Mouse (Mus musculus) heart, postnatal 14 days (tissue): ENCODE results near the gene Slc37a1. TPM values are rescaled to one million over a fixed set of nuclear protein-coding genes. Genes with fewer than 3 reads are reported as not detected.
A peak's percentile ranks its signal among the peaks of the same experiment; 100 is the strongest.

Experiments
- DNase-seq, 2 experiments: peaks; one replicate each; pipeline ENCODE4 v3.0.0; 2021 to 2022
- intact Hi-C: fragments of 180-260 bp; cut with DNase I; formaldehyde crosslinking; loops from one replicate; pipeline ENCODE4 v1.15.1; 2025
- total RNA-seq, 2 experiments: library from RNA; stranded (reverse); gene quantifications; 2 replicates each; pipeline ENCODE4 v1.2.3; 2021

The Slc37a1 gene
- total RNA-seq, 2 experiments from 2014 or later: 11.7 to 12.3 TPM

DNA sequence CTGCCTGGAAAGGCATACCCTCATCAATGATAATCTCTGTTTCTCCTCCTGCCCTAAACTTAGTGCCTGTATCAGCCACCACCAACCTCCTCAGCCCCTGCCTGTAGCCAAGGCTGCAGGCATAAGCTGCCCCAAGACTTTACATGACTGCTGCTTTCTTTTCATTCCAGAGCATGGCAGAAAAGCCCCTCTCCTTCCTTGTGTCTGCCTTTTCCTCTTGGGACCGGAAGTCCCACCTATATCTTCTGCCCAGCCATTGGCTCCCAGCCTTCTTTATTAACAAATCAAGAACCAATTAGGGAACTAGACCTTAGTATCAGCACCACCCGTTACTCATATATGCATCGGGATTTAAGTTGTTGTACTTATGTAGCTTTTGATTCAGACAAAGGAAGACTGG, 624 bp downstream of the Slc37a1 start:
- intact Hi-C loops: no loop called here
- no peak for DNase-seq

DNA sequence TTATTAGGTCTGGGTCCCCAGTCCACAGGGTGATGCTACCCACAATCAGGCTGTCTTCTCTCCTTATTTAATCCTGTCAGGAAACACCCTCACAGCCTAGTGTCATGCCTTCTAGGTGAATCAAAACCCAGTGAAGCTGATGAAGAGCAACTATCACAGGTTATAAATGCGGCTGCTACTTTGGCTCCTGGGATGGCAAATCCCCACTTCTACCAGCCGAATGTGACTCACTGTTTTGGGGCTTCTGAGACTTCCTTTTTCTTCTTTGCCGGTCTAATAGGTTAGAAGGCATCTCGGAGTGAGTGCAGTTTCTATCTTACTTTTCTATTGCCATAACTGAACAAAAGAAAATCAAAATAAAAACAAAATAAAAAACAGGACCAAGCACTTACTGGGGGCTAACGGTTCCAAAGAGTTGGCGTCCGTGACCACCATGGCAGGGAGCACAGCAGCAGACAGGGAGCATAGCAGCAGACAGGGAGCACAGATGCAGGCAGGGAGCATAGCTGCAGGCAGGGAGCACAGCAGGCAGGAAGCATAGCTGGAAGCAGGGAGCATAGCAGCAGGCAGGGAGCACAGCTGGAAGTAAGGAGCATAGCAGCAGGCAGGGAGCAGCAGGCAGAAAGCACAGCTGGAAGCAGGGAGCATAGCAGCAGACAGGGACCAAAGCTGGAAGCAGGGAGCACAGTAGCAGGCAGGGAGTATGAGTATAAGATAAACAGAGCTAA, 2.6 kb downstream of the Slc37a1 start:
- no peak for DNase-seq
- intact Hi-C loops: no loop called here

DNA sequence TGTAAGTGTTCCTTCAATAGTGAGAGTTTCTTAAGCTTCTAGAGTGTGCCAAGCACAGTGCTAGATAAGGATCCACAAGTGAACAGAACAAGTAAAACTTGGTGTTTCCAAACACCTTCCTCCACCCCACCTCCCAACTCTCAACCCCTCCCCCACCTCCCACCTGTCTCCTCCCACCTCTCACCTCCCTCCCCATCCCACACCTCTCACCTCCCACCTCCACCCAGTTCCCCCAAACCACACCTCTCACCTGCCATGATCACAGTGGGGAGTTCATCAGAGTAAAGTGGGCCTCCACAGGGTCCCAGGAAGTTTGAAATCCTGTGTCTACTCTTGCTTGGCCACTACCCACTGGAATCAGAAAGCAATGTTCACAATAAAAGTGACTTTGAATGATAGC, 3.7 kb downstream of the Slc37a1 start:
- intact Hi-C loops: no loop called here

DNA sequence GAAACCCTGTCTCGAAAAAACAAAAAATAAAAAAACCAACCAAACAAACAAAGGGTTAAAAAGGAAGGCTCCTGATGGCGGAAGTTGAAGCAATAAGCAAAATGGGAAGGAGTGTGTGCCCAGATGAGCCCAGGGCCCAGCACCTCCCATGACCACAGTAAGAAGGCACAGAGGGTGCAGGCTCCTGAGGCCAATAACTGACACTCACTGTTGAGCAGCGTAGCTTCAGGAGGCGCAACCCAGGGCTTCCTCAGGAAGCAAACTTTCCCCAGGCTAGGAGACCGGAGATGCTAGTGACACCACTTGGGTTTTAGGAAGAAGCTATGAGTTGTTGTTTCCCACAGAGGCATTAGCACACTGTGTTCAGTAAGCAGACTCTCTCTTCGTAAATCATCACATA, 4.3 kb downstream of the Slc37a1 start:
- DNase-seq: no peak
- intact Hi-C loops: no loop called here

More for the DNA sequence above, 3.7 kb downstream of the Slc37a1 start:
- no peak for DNase-seq

DNA sequence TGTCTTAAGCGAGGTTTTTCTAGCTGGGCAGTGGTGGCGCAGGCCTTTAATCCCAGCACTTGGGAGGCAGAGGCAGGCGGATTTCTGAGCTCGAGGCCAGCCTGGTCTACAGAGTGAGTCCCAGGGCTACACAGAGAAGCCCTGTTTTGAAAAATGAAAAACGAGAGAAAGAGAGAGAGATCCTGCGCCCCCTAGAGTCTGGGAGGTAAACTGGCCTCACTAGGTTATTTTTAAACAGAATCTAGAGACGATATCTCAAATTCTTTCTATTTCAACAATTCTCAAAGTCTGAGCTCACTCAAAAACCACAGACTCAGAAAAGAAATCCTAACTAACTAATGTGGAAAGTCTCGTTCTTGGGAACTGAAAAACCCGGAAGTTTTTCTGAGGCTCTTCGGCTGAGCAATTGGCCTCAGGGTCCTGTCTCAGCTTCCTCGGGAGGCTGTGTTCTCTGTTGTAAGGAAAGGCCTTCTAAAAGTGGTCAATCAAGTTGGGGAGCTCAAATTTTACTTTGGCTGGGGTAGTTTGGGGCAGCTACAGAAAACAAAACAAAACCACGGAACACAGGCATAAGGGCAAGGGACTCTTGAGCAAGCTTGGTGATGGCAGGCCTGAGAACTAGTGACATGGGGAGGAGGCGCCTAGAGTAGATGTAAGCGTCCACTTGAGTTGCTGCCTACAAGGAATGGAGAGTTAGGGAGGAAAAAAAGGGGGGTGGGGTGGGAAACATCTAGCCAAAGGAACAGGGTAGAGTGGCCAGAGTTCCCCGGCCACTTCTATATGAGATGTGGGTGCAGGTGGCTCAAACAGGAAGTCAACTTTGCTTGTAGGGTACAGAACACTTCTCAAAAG, 8.0 kb downstream of the Slc37a1 start:
- DNase-seq: peak in 1 of 2 experiments; percentile 44
- intact Hi-C loops: no loop called here

DNA sequence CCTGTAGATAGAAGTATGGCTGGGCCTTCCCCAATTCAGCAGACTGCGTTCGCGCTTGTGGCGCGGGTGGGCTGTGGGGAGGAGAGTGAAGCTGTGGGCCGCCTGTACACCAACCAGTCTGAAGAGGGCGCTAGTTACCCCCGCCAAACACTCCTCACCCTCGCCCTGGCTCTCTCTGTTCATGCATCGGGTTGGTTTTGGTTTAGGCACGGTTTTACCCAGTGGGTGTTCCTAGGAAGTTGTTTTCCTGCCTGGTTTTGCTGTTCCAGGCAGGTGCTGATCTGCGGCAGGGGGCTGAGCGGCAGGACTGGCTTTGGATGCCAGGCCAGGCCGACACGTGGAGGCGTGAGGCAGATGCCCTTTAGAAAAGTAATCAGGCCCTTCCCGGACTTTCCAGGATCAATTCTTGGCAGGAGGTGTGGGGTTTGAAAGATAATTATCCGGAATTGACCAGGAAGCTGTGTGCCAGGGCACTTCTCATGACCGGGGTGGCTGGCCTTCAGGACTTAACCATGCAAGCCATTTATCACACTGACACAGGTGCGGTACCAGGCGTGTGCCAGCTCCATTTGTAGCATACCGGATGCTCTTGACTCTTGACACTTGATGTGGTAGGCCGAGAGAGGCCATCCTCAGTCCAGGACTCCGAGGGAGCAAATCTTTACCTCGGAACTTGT, 8.8 kb downstream of the Slc37a1 start:
- intact Hi-C loops: no loop called here
- peak in 1 of 2 experiments; percentile 55 for DNase-seq

DNA sequence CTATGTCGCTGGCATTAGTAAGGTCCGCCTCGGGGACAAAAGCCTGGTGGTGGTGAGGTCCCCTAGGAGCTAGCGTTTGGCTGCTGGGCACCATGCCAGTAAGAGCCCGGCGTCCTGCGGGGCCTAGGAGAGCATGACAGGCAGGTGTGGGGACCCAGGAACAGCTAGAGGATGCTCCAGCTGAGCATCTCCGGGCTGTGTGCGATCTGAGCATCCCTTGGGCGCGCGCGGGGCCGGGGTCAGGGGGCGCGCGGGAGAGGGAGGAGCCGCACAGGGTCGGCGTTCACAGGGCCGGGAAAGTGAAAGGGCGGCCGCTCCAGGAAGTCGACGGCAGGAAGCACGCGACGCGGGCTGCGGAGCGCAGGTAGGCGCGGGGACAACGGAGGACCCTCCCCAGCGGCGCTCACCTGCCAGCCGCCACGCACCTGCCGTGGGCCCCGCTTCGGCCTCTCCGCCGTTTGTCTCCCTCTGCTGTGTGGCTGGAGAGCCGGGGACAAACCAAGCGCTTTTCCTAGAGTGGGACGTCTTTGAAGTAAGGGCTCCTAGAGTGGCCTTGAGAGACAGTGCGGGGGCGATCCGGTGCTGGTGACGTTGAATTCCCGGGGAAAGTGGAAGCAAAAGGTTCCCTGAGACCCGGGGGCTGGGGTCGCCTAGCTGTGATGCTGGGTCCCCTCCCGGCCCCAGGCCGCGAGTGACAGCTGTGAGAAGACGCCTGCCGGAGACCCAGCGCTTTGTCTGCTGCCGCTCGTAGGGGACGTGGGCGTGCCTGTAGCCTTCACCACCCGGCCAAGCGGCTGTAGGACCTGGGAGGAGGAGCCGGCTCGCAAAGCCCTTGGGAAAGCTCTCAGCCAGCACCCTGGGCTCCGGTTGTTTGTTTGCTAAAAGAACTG, 9.5 kb downstream of the Slc37a1 start:
- peak; percentile 83 to 86 for DNase-seq
- intact Hi-C loops: loop anchor here (2.0 kb wide), 1 partner anchor 13 kb away; no protein-coding TSS in a partner anchor

DNA sequence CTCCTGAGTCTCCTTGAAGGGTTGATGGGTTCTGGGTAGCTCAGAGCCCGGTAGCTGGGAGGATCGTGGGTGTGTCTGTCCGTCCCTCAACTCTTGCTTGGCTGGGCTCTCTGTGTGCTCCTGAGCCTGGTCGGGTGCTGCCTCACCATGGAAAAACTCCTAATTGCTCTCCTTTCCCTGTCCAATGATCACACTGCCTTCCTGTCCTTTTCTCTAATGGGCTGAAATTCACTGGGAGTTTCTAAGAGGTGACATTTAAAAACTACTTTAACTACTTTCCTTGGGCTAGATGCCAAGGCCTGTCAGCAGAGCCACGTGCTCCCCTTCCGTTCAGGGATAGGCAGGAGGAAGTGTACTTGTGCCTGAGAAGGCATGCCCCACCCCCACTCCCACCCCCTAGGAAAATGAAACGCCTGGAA, 10.9 kb downstream of the Slc37a1 start:
- intact Hi-C loops: loop anchor here (2.0 kb wide), 1 partner anchor 15 kb away; no protein-coding TSS in a partner anchor
- peak; percentile 54 to 67 for DNase-seq

DNA sequence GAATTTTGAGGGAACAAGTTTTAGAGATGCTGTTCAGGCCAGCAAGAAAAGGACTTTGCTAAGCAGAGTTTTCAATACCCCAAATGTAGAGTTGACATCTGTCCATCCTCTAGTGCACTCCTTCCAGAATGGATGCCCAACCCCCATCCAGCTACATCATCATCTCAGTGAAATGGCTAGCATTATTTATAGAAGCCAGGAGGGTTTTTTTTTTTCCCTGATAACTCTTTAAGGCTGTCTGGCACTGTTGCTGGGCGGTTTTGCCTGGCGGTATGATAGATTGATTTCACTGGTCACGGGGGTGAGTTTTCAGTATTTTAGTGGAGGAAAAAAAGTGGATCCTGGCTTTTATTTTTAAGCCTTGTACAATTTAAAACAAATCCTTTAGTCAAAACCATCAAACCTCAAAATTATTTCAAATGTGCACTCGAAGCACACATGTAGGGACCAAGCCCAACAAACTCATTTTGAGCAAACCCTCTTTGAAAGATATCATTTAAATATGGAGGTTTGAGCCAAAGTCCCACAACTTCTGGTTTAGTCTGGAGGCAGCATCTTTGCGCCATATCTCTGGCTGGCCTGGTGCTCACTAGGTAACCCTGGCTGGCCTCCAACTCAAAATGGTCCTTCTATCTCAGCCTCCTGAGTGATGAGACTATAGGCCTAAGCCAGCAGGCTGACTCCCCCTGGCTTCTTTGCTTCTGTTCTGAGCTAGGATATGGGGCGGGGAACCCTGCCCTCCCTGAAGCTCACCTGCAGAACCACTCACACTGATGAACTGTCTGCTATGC, 12.0 kb downstream of the Slc37a1 start:
- peak in 1 of 2 experiments; percentile 18 for DNase-seq
- intact Hi-C loops: no loop called here

DNA sequence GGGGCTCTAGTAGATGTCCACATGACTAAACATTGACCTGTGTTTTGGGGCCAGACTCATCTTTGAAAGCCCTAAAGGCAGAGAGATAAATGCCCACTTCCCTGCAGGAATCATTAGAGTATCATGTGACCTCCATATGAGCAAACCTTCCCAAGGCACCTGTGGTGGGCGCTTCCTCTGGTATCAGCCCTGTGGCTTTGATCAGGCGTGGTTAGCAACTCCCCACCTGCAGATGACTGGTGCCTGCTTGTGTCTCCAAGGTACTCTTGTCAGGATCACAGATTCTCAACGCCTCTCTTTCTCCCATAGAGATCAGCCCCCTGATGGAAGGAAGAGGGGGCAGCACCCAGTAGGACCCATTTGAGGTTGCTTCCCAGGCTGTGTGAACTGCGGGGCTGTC, 13.4 kb downstream of the Slc37a1 start:
- intact Hi-C loops: no loop called here
- DNase-seq: no peak

DNA sequence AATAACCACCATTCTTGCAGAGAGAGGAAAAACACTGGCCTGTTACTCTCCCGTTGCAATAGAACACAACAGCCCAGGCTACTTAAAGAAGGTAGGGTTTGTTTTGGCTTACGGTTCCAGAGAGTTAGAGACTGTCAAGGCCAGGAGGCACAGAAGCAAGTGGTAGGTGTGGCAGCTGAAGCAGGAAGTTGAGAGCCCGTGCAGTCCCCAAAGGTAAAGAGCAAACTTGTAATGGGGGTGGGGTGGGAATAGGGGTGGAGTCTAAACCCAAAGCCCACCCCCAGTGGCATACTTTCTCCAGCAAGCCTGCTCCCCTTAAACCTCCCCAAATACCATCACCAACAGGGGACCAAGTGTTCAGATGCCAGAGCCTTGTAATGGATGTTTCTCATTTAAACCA, 14.1 kb downstream of the Slc37a1 start:
- intact Hi-C loops: no loop called here
- DNase-seq: no peak

DNA sequence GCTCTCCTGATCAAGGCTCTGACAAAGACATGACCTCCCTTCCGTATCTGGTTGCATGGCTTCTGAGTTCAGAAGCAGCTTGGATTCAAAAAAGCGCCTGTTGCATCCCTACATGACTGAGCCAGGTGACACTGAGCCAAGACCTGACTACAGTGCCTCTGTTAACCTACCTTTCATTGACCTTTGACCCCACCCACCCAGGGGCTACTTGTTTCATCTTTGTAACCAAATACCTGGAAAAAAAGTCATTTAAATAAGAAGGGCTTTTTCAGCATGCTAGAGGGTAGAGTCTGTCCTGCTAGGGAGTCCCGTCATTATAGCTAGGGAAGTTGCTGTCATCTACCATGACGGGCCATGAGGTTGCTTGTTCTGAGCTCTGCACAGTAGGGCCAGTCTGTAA, 16.8 kb downstream of the Slc37a1 start:
- intact Hi-C loops: no loop called here
- no peak for DNase-seq

DNA sequence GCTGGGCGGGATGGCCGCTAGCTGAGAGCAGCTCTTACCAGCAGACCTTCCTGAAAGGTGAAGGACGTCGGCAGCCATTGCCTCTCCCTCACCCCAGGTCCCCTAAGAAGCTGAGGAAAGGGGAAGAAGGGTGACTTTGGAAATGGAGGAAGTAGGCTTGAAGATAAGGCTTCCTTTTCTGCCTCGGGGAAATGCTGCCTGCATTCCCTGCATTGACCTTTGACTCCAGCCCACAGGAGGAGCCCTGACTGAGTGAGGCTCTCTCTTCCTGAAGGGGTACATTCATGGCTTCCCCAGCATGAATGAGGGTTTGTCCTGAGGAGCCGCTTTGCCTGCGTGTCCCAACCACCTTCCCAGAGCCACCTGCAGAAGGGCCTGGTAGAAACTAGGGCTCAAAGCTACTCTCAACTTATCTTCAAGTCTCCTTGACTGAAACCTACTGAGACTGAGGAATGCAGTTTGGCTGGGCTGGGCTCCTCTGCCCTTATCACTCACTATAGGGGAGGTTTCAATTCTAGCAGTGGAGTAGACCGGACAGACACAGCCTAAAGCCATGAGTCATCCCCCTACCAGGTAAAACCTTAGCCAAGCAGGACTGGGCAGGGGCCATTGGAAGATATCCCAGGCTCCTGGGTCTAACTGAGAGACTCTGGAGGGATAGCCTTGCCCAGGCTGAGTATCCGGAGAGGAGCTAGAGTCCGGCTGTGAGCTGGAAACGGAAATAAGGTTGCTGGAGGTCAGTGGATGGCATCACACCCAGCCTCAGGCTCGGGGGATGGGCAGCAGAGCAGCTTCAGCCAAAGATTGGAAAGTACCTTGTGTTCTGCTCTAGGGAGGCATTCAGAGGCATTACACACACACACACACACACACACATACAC, 18.5 kb downstream of the Slc37a1 start:
- DNase-seq: peak; percentile 71 to 79
- intact Hi-C loops: no loop called here

DNA sequence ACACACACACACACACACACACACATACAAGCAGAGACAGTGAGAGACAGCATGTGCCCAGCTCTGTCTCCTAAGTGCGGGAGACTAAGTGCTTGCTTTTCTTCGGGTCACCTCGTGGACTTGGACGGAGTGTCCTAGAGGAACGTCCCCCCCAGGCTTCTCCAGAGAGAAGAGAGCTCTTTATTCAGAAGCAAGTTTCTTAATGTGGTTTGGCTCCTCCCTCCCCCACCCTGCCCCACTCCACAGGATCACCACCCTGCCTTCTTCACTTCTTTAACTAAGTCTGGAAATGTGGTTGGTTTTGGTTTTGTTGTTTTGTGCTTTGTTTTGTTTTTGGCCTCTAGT, 19.2 kb downstream of the Slc37a1 start:
- no peak for DNase-seq
- intact Hi-C loops: no loop called here

DNA sequence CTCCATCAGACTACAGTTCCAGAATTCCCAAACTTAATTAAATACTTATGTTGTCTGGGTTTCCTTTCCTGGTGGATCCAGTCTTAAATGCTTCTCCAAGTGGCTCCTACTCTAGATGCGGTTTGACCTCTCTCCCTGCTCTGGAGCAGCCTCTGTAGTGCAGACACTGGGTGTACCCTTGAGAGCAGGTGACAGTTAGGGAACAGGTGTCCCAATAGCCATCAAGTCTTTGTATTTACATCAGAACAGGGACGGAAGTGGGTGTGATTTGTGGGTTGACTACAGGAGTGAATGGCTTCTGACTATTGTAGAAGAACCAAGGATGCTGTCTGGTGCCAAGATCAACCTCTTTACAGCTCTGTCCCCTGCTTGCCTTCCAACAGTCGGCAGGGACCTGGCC, 21.2 kb downstream of the Slc37a1 start:
- intact Hi-C loops: loop anchor here (1.0 kb wide), 1 partner anchor 53 kb away; no protein-coding TSS in a partner anchor
- no peak for DNase-seq

DNA sequence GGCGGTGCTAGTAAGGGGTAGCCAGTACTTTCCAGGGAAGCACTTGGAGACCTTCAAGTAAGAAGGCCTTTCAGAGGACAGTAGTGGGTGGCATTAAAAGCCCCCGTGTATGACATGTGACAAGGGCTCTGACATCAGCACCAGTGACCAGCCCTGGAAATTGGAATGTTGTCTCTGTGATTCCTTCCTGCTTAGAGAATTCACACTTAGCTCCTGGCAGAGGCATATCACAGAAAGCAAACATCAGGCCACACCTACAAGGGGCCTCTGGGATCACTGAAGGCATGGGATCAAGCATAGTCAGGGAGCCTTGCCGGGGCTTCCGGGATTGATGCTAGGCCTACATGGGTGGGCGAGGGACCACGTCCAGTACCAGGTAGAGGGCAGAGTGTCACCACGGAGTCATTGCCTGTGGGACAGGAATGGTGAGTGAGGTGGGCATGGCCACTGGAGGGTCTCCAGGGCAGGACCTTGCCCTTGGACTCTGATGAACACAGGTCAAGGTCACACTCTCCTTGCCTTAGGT, 21.8 kb downstream of the Slc37a1 start:
- peak in 1 of 2 experiments; percentile 26 for DNase-seq
- intact Hi-C loops: loop anchor here (1.0 kb wide), 1 partner anchor 54 kb away; no protein-coding TSS in a partner anchor

DNA sequence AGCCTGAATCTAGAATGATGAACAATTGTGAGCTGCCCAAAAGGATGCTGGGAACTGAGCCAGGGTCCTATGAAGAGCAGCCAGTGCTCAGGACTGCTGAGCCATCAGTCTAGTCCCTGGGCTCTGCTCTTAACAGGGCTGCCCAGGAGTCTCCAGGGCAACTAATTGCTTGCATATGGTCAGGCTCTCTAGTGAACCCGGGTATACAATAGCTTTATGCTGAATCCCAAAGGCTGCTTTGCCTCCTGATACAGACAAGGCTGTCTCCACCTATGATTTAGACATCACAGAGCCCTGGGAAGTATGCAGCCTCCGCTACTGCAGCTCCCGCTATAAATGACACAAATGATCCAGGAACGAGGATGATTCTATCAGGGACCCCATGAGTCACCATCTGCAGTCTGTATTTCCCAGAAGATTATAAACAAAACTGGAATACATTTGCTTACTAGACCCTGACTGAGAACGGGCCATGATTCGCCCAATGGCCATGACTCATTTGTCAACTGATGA, 22.7 kb downstream of the Slc37a1 start:
- peak in 1 of 2 experiments; percentile 33 for DNase-seq
- intact Hi-C loops: no loop called here

DNA sequence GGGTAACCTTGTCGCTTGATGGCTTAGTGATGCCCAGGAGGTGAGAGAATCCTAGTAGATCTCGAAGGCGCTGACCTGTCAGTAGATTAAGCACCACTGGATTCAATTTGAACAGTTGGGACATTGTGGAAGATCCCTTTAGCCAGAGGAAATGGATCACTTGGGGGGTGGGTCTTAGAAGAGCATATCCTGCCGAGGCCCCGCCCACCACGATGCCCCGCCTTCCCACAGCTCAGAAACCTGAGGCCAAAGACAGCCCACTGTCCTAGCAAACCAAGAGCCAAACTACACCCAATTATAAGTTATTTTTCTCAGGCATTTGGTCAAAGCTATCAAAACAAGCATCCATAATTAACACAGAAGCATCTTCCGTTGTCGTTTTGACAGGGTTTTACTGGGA, 24.5 kb downstream of the Slc37a1 start:
- intact Hi-C loops: no loop called here
- no peak for DNase-seq
